Mouse (Mus musculus) heart, postnatal 0 days (tissue): ENCODE measurements around the gene Ripply3. TPM values are rescaled to one million over a fixed set of nuclear protein-coding genes. Genes with fewer than 3 reads are reported as not detected.

ENCODE experiments used
- ATAC-seq: fragments of 200-750 bp; cut with Nextera tagmentation; 2 replicates; pipeline ENCODE4 v1.8.0; 2017; ENCODE audit warnings: low read depth, moderate number of reproducible peaks, moderate library complexity; ENCODE audit not compliant: insufficient read depth
- DNase-seq: peaks from one replicate; pipeline ENCODE4 v3.0.0-alpha.2; 2016; ENCODE audit warnings: low spot score
- H3K27ac ChIP-seq: fragments of 300-500 bp; sonication (generic); 2 replicates; pipeline ENCODE4 v1.5.1; 2014; ENCODE audit warnings: low read depth, mild to moderate bottlenecking
- H3K27me3 ChIP-seq: fragments of 300-500 bp; sonication (generic); 2 replicates; pipeline ENCODE4 v1.6.1; 2014; ENCODE audit warnings: low read length, mixed read lengths; ENCODE audit not compliant: control insufficient read depth, insufficient read depth
- H3K36me3 ChIP-seq: fragments of 300-500 bp; sonication (generic); replicated peaks from 2 replicates; pipeline ENCODE4 v1.6.1; 2014; ENCODE audit warnings: low read length, mixed read lengths; ENCODE audit not compliant: control insufficient read depth, insufficient read depth
- H3K4me1 ChIP-seq: fragments of 300-500 bp; sonication (generic); 2 replicates; pipeline ENCODE4 v1.6.1; 2014; ENCODE audit warnings: antibody characterized with exemption; ENCODE audit not compliant: control insufficient read depth, insufficient read depth
- H3K4me2 ChIP-seq: fragments of 300-500 bp; sonication (generic); 2 replicates; pipeline ENCODE4 v1.6.1; 2014; ENCODE audit warnings: low read depth, mild to moderate bottlenecking, low read length, moderate library complexity
- H3K4me3 ChIP-seq: fragments of 300-500 bp; sonication (generic); 2 replicates; pipeline ENCODE4 v1.5.1; 2014; ENCODE audit warnings: low read depth, low read length
- H3K9ac ChIP-seq: fragments of 300-500 bp; sonication (generic); replicated peaks from 2 replicates; pipeline ENCODE4 v1.6.1; 2014; ENCODE audit warnings: low read depth, low read length, mixed read lengths
- H3K9me3 ChIP-seq: fragments of 300-500 bp; sonication (generic); replicated peaks from 2 replicates; pipeline ENCODE4 v1.6.1; 2016; ENCODE audit warnings: low read length; ENCODE audit not compliant: control insufficient read depth
- CTCF ChIP-seq: IDR thresholded peaks from 2 replicates; pipeline ENCODE4 v1.5.1; 2016; ENCODE audit warnings: antibody characterized with exemption, control low read depth, low read depth
- EP300 ChIP-seq: IDR thresholded peaks from 2 replicates; pipeline ENCODE4 v1.6.1; 2016; ENCODE audit warnings: antibody characterized with exemption, low read depth
- WGBS: fragments of 180-500 bp; shearing (Covaris S2); extraction: QIAGEN DNeasy Blood & Tissue Kit; methylation state at CpG from one replicate; pipeline ENCODE4 v1.1.7; 2014; 5-methylcytosine and 5-hydroxymethylcytosine counted together
- polyA plus RNA-seq: library from polyadenylated mRNA; unstranded; fragments of >200 nt; fragmentation: Nextera tagmentation; extraction: Ambion mirVana; gene quantifications from 2 replicates; pipeline ENCODE4 v1.2.1, GENCODE M21; 2015
- total RNA-seq: library from RNA; depleted of rRNA; stranded (reverse); fragments of >200 nt; gene quantifications from 2 replicates; pipeline ENCODE4 v1.2.3, GENCODE M21; 2014; ENCODE audit warnings: low replicate concordance

The Ripply3 gene
- total and polyA plus RNA-seq, 2 experiments from 2014 or later, result 4.6 to 5.3 TPM

GRCm38 (mm10) chr16:94309025-94309424 is 19.2 kb upstream of the Ripply3 start:
- Histone ChIP-seq H3K27ac (0 out of 2 replicates have a peak overlapping the region, but pooled peaks have one; percentile 30), H3K4me1 (peaks cover 24% of the 10 kb centered on the region), H3K36me3 (no peaks in the 10 kb centered on the region), H3K9ac (no peak overlapping the region), H3K27me3 (no peaks in the 10 kb centered on the region), H3K4me3 (no peak overlapping the region), H3K9me3 (peaks cover 4% of the 10 kb centered on the region; the same call in 1 of the 2 replicates), H3K4me2 (no peak overlapping the region)
- WGBS, result 72% methylated on average over 4 of the region's 4 CpGs
- TF ChIP-seq CTCF (no peak), EP300 (no peak)
- no peak for DNase-seq
- no peak for ATAC-seq

- ATAC-seq, result no peak
- no peak for TF ChIP-seq CTCF
- TF ChIP-seq EP300, result no peak
- no peaks in the 10 kb centered on the region for H3K27me3 ChIP-seq
- H3K9ac ChIP-seq, result no peak overlapping the region
- 68% methylated on average over 1 of the region's 1 CpGs for WGBS
- no peaks in the 10 kb centered on the region for H3K9me3 ChIP-seq
- H3K27ac ChIP-seq, result no peak overlapping the region
- H3K4me2 ChIP-seq, result no peak overlapping the region
- H3K36me3 ChIP-seq, result no peaks in the 10 kb centered on the region
- peaks cover 24% of the 10 kb centered on the region for H3K4me1 ChIP-seq
- DNase-seq, result no peak
- H3K4me3 ChIP-seq, result no peak overlapping the region
These were observed 16.8 kb upstream of the Ripply3 start for GRCm38 (mm10) chr16:94311416-94311815.

DNA sequence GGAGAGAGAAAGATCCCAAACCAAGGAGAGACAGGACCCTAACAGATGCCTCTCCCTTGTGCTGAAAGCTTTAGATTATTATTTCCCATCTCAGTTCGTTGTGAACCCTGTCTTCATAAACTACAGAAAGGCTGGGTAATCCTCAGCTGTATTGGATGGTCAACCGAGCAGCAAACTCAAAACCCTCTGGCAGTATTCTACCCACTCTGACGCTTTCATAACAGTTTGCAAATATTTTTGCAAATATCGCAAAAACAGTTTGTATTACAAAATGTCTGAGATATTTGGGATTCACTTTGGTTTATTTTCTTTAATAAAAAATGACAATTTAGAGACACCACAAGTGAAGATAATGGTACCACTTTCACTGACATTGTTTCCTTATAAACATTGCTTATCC is 16.3 kb upstream of the Ripply3 start:
- no peaks in the 10 kb centered on the region for H3K36me3 ChIP-seq
- H3K9me3 ChIP-seq, result no peaks in the 10 kb centered on the region
- 80% methylated on average over 4 of the region's 4 CpGs for WGBS
- no peak for ATAC-seq
- H3K27me3 ChIP-seq, result no peaks in the 10 kb centered on the region
- H3K4me2 ChIP-seq, result peak overlapping the region; percentile 74
- H3K4me3 ChIP-seq, result peak overlapping the region; percentile 72
- H3K27ac ChIP-seq, result peak overlapping the region; percentile 99
- peaks cover 24% of the 10 kb centered on the region for H3K4me1 ChIP-seq
- TF ChIP-seq EP300 (no peak), CTCF (no peak)
- H3K9ac ChIP-seq, result no peak overlapping the region
- DNase-seq, result no peak

GRCm38 (mm10) chr16:94312663-94313228 is 15.5 kb upstream of the Ripply3 start:
- peak; percentile 88 for ATAC-seq
- TF ChIP-seq CTCF, result peak; percentile 35
- TF ChIP-seq EP300, result peak; percentile 88
- Histone ChIP-seq H3K9ac (peak overlapping the region; percentile 85), H3K4me3 (peak overlapping the region; percentile 72), H3K4me2 (peak overlapping the region; percentile 74), H3K4me1 (peaks cover 24% of the 10 kb centered on the region), H3K36me3 (no peaks in the 10 kb centered on the region), H3K27me3 (no peaks in the 10 kb centered on the region), H3K9me3 (no peaks in the 10 kb centered on the region), H3K27ac (peak overlapping the region; percentile 99)
- DNase-seq, result peak; percentile 95
- WGBS, result 0% methylated on average over 20 of the region's 20 CpGs

DNA sequence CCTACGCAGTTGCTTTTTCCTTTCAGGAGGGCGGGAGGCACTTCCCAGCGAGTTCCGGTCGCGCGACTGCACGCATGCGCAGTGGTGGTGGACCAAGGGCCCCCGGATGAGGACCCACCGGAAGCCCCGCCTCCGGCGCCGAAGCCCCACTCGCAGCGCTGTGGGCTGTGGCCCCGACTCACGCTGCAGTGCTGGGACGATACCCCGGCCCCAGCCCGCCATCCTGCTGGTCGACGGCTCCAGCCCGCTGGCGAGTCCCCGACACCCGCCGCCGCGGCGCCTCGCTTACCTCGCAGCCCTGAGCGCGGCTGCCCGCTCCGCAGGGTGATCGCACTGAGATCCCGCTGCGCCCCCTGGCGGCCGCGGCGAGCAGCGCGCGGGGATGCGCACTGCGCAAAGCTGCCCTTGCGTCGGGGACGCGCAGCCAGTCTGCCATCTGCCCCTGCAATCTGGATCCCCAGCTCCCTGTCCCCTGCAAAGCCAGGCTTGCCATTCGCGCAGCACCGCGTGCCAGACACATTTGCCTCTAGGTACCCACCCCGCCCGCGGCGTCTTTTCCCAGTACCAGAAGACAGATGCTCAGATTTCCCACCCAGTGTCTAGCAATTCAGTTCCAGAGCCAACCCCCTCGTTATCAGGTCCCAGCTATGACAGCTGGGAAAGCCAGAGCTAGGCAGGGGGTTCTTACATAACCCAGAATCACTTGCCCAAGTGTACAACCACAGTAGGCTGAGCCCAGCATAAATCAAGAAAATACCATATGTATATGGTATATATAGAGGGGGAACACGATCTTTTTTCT is 14.8 kb upstream of the Ripply3 start, which contains the start of gene Hlcs:
Gene Hlcs (minus strand): TSS at position 343 of the 802 bp plus-strand sequence.
- Histone ChIP-seq H3K9me3 (no peaks in the 10 kb centered on the region), H3K9ac (peak within 1 kb of the TSS; percentile 85), H3K4me2 (peak within 1 kb of the TSS; percentile 74), H3K27me3 (no peaks in the 10 kb centered on the region), H3K27ac (peak within 1 kb of the TSS; percentile 99), H3K4me3 (peak within 1 kb of the TSS; percentile 72), H3K4me1 (peaks cover 24% of the 10 kb centered on the region), H3K36me3 (no peaks in the 10 kb centered on the region)
- TF ChIP-seq EP300, result peak; percentile 22; the same call in 1 of the 2 replicates
- TF ChIP-seq CTCF, result peak; percentile 77
- WGBS, result 2% methylated on average over 58 of the region's 64 CpGs
- ATAC-seq (peak; percentile 92), DNase-seq (peak; percentile 91)
